Mouse (Mus musculus) hindbrain, embryonic 13.5 days (tissue): Measurements from ENCODE around the gene Jmjd1c. TPM values are rescaled to one million over a fixed set of nuclear protein-coding genes. Genes with fewer than 3 reads are reported as not detected.
A peak's percentile ranks its signal among the peaks of the same experiment; 100 is the strongest.

Experiments used
- ATAC-seq: fragments of 200-750 bp; cut with Nextera tagmentation; 2 replicates; pipeline ENCODE4 v1.8.0; 2017; ENCODE audit warnings: moderate TSS enrichment; ENCODE audit not compliant: low FRiP score
- H3K27ac ChIP-seq: fragments of 300-500 bp; sonication (generic); 2 replicates; pipeline ENCODE4 v1.5.1; 2015; ENCODE audit warnings: inconsistent platforms, mild to moderate bottlenecking, moderate library complexity
- H3K27me3 ChIP-seq: fragments of 300-500 bp; sonication (generic); 2 replicates; pipeline ENCODE4 v1.6.1; 2015; ENCODE audit warnings: mild to moderate bottlenecking, inconsistent platforms
- H3K36me3 ChIP-seq: fragments of 300-500 bp; sonication (generic); 2 replicates; pipeline ENCODE4 v1.6.1; 2015; ENCODE audit warnings: mild to moderate bottlenecking, inconsistent platforms
- H3K4me1 ChIP-seq: fragments of 300-500 bp; sonication (generic); replicated peaks from 2 replicates; pipeline ENCODE4 v1.6.1; 2015; ENCODE audit warnings: inconsistent platforms
- H3K4me2 ChIP-seq: fragments of 300-500 bp; sonication (generic); 2 replicates; pipeline ENCODE4 v1.6.1; 2015; ENCODE audit warnings: inconsistent platforms, mild to moderate bottlenecking, moderate library complexity
- H3K4me3 ChIP-seq: fragments of 300-500 bp; sonication (generic); 2 replicates; pipeline ENCODE4 v1.5.1; 2015; ENCODE audit warnings: mild to moderate bottlenecking, inconsistent platforms
- H3K9ac ChIP-seq: fragments of 300-500 bp; sonication (generic); 2 replicates; pipeline ENCODE4 v1.6.1; 2015; ENCODE audit warnings: mild to moderate bottlenecking, inconsistent platforms
- H3K9me3 ChIP-seq: fragments of 300-500 bp; sonication (generic); 2 replicates; pipeline ENCODE4 v1.6.1; 2016; ENCODE audit warnings: inconsistent platforms
- WGBS: fragments of 180-500 bp; shearing (Covaris S2); methylation state at CpG from one replicate; pipeline ENCODE4 v1.1.7; 2015; 5-methylcytosine and 5-hydroxymethylcytosine counted together
- polyA plus RNA-seq: library from polyadenylated mRNA; unstranded; fragments of >200 nt; fragmentation: Nextera tagmentation; extraction: Ambion mirVana; gene quantifications from 2 replicates; pipeline ENCODE4 v1.2.1, GENCODE M21; 2015

Jmjd1c gene
- polyA plus RNA-seq = 47.7 and 50.3 TPM in 2 replicates

DNA sequence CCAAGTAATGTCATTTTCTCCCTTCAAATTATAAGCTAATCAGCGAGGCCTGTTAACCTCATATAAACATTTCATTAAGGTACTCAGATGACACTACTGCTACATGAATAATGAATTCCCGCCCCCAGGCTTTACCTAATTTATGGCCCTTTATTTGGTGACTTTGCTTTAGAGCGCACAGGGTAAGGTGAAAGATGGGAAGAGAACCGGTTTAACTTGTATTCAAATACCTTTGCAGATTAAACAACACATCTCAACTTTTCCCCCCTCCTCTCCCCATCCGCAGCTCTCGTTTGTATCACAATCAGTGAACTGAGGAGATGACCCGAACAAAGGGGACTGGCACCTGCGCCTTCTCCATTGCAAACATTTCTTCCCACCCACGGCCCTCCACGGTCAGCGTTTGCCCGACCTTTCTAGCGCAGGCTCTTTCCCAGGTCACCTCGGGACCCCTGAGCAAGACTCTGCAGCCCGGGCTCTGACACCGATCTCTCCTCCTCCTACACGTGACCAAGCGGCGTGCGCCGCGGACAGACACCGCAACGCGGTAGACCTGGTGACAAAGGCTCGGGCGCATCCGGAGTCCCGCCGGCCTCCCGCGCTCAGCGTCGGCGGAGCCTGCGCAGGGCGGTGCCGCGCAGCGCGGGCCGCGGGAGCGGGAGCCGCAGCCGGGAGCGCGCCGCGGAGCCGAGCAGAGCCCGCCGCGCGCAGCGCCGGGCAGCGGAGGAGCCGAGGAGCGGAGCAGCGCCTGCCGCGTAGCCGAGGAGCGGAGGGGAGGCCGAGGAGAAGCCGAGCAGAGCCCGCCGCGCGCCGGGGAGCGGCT lies at the start of gene Jmjd1c:
Gene Jmjd1c (plus strand): TSS at position 328 of the 823 bp plus-strand sequence.
- Histone ChIP-seq H3K9me3 (no peaks in the 10 kb centered on the region), H3K4me2 (peak within 1 kb of the TSS; percentile 91), H3K4me1 (peaks cover 52% of the 10 kb centered on the region), H3K27ac (peak within 1 kb of the TSS; percentile 100), H3K9ac (peak within 1 kb of the TSS; percentile 99), H3K4me3 (peak within 1 kb of the TSS; percentile 93), H3K27me3 (no peaks in the 10 kb centered on the region), H3K36me3 (no peaks in the 10 kb centered on the region; the same call in 1 of the 2 replicates)
- ATAC-seq = peak; percentile 93
- WGBS = under 1% methylated on average over 70 of the region's 73 CpGs

DNA sequence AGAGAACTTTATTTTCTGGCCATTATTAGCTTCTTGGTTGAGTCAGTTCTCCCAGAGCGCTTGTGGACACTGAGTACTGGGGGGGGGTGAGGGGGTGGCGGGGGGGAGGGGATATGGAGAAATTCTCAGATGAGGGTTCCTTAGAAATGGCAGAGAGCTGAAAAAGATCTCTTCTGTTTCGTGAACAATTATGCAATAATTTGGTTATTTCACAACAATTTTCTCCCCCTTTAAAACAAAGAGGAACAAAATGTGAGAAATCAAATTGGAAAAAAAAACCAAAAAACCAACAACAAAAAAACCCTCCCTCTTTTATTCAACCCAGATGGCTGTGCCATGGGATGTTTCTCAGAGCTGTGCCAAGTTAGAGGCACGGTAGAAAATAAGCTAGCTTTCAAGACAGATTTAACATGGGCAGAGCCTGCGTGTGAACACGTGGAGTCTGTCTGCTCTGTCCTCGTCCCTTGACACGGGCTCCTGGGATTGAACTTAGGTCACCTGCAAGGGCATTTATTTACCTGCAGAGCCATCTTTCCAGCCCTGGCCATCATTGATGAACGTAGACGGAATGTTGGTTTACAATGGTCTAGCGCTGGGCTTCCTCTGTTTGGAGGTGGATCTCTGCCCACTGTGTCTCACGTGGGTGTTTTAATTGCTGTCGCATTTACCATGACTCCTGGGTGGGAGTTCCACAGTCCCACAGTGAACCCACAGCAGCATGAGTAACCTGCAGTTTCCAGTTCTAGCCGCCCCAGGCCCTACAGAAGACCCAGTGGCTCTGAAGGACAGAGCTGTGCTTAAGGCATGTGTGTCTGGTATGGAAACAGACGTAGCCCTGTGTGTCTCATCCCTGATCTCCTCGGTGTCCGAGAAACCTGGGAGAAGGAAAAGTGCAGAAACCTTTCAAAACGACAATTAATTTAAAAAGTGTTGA lies 47.9 kb upstream of the Jmjd1c start:
- Histone ChIP-seq H3K4me3 (no peak overlapping the region), H3K9me3 (no peaks in the 10 kb centered on the region), H3K4me2 (no peak overlapping the region), H3K27me3 (no peaks in the 10 kb centered on the region), H3K36me3 (no peaks in the 10 kb centered on the region), H3K4me1 (peaks cover 55% of the 10 kb centered on the region), H3K9ac (no peak overlapping the region; the same call in 1 of the 2 replicates), H3K27ac (peak overlapping the region; percentile 32; the same call in 1 of the 2 replicates)
- no peak for ATAC-seq
- 82% methylated on average over 18 of the region's 18 CpGs for WGBS

DNA sequence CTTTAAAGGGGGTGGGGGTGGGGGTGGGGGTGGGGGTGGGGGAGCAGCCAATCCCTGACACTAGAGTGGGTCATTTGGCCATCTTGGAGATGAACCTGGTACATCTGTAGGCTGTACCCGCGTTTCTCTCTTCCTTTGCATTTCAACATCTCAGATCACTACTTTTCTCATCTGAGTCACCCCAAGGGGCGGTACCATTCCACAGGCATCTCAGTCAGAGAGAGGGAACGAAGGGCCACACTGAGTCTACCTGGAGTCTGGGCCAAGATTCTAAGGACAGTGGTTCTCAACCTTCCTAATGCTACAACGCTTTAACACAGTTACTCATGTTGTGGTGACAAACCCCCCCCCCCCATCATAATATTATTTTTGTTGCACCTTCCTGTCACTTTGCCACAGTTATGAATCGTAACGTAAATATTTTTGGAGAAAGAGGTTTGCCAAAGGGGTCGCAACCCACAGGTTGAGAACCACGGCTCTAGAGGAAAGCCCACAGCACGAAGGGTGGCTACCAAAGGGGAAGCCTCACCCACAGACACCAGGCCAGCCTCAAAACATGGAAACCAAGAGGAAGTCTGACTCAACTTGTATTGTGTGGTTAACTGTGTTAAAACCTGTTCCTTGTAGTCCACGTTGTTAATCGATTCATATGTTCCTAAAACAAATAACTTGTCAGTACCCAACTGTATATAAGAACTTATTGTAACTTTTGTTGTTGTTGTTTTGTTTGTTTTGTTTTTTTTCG lies 46.9 kb upstream of the Jmjd1c start:
- H3K4me1 ChIP-seq = peaks cover 53% of the 10 kb centered on the region

DNA sequence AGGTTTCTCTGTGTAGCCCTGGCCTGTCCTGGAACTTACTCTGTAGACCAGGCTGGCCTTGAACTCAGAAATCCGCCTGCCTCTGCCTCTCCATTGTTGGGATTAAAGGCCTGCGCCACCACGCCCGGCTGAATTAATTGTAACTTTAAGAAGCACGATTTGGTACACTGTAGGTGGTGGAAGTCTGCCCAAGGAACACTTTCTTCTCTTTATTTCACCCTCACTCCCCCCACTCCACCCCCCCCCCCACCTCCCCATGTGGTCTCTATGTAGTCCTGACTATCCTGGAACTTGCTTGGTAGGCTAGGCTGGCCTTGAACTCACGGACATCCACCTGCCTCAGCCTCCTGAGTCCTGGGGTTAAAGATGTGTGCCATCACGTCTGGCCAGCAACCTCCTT lies 46.3 kb upstream of the Jmjd1c start:
- no peak overlapping the region for H3K9ac ChIP-seq
- no peak overlapping the region for H3K4me3 ChIP-seq
- peaks cover 49% of the 10 kb centered on the region for H3K4me1 ChIP-seq
- H3K4me2 ChIP-seq = no peak overlapping the region
- no peaks in the 10 kb centered on the region for H3K36me3 ChIP-seq
- H3K27me3 ChIP-seq = no peaks in the 10 kb centered on the region
- no peak for ATAC-seq
- H3K27ac ChIP-seq = no peak overlapping the region
- no peaks in the 10 kb centered on the region for H3K9me3 ChIP-seq
- 90% methylated on average over 7 of the region's 7 CpGs for WGBS

More for the DNA sequence above, 46.9 kb upstream of the Jmjd1c start:
- no peaks in the 10 kb centered on the region for H3K9me3 ChIP-seq
- H3K36me3 ChIP-seq = no peaks in the 10 kb centered on the region
- no peak overlapping the region for H3K9ac ChIP-seq
- H3K4me3 ChIP-seq = no peak overlapping the region
- H3K4me2 ChIP-seq = no peak overlapping the region
- no peak overlapping the region for H3K27ac ChIP-seq
- H3K27me3 ChIP-seq = no peaks in the 10 kb centered on the region
- no peak for ATAC-seq
- 93% methylated on average over 13 of the region's 13 CpGs for WGBS

DNA sequence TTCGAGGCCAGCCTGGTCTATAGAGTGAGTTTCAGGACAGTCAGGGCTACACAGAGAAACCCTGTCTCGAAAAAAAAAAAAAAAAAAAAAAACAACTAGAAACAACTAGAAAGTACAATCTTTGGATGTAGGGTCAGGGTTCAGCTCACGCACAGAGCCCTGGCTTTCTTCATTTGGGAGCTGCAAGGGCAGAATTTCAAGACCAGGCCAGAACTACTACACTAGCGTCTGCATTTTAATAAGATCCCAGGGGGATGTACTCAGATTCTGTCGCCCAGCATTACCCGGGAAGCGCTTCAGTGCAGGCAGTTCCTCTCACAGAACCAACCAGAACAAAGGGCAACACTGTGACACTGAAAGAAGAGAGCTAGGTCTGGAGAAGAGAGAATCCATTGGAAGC lies 45.2 kb upstream of the Jmjd1c start:
- H3K9ac ChIP-seq = no peak overlapping the region
- H3K4me2 ChIP-seq = no peak overlapping the region
- 0 out of 2 replicates have a peak overlapping the region, but pooled peaks have one; percentile 30 for H3K27ac ChIP-seq
- H3K4me1 ChIP-seq = peaks cover 39% of the 10 kb centered on the region
- no peaks in the 10 kb centered on the region for H3K9me3 ChIP-seq
- no peaks in the 10 kb centered on the region for H3K36me3 ChIP-seq
- ATAC-seq = no peak
- H3K4me3 ChIP-seq = no peak overlapping the region
- H3K27me3 ChIP-seq = no peaks in the 10 kb centered on the region
- 51% methylated on average over 6 of the region's 7 CpGs for WGBS

DNA sequence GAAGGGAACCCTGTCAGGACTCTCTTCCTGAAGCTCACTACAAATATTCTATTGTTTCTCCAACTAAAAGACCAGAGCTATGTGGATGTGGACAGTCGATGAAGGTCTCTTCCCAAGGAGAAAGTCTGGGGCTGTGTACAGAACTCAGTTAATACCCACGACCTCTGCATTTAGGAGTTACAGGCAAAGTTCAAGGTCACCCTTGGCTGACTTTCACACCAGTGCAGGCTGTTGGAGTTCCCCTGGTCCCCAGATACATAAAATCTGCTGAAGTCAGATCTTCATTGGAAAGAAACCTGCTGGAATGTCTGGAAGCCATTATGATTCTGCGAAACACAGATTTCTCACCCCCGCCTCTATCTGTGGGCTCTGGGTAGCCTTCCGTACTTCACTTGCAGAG lies 44.5 kb upstream of the Jmjd1c start:
- Histone ChIP-seq H3K9ac (no peak overlapping the region), H3K27me3 (no peaks in the 10 kb centered on the region), H3K4me2 (no peak overlapping the region), H3K9me3 (no peaks in the 10 kb centered on the region), H3K36me3 (no peaks in the 10 kb centered on the region), H3K4me1 (peaks cover 43% of the 10 kb centered on the region), H3K4me3 (no peak overlapping the region), H3K27ac (0 out of 2 replicates have a peak overlapping the region, but pooled peaks have one; percentile 30)
- ATAC-seq = no peak
- 77% methylated on average over 5 of the region's 5 CpGs for WGBS

DNA sequence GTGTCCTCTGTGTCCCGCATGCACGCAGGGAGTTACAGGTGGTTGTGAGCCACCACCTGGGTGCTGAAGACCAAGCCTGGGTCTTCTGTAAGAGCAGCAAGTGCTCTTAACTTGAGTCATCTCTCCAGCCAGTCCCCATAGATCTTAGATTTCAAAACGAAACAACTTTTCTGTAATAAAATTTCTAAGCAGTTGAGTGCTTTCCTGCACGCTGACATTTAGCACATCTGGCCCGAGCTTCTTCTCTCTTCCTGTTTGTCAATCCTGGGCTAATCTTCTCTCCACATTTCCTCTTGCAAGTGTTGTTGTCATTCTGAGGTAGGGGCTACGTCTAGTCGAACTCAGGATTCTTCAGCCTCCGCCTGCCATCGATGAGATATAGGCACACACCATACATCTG lies 43.5 kb upstream of the Jmjd1c start:
- Histone ChIP-seq H3K27ac (peak overlapping the region; percentile 48; the same call in 1 of the 2 replicates), H3K4me2 (no peak overlapping the region), H3K4me1 (peaks cover 42% of the 10 kb centered on the region), H3K36me3 (no peaks in the 10 kb centered on the region), H3K9me3 (no peaks in the 10 kb centered on the region), H3K4me3 (no peak overlapping the region), H3K27me3 (no peaks in the 10 kb centered on the region), H3K9ac (no peak overlapping the region)
- no peak for ATAC-seq
- WGBS = 86% methylated on average over 9 of the region's 9 CpGs

DNA sequence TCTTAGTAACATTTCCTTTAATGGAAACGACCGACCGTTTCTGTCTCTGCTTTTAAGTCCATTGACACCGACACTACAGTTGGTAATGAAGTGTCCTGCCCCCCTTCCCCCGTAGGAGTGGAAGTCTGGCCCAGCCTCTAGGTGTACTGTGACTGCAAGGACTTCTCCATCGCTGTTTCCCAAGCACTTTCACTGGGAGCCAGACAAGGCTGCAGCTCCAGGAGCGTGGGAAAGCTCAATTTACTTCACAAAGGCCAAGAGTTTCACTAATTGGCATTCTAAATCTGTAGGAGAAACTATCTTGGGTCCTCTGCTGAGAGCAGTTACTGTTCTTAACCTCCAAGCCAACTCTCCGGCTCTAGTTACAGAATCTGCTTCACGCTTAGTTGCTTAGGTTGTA lies 42.5 kb upstream of the Jmjd1c start:
- H3K4me2 ChIP-seq = no peak overlapping the region
- H3K36me3 ChIP-seq = no peaks in the 10 kb centered on the region
- no peak overlapping the region for H3K4me3 ChIP-seq
- peak overlapping the region; percentile 26 for H3K27ac ChIP-seq
- peak; percentile 74; the same call in 1 of the 2 replicates for ATAC-seq
- H3K9me3 ChIP-seq = no peaks in the 10 kb centered on the region
- H3K4me1 ChIP-seq = peaks cover 38% of the 10 kb centered on the region
- 21% methylated on average over 9 of the region's 9 CpGs for WGBS
- no peak overlapping the region for H3K9ac ChIP-seq
- no peaks in the 10 kb centered on the region for H3K27me3 ChIP-seq

DNA sequence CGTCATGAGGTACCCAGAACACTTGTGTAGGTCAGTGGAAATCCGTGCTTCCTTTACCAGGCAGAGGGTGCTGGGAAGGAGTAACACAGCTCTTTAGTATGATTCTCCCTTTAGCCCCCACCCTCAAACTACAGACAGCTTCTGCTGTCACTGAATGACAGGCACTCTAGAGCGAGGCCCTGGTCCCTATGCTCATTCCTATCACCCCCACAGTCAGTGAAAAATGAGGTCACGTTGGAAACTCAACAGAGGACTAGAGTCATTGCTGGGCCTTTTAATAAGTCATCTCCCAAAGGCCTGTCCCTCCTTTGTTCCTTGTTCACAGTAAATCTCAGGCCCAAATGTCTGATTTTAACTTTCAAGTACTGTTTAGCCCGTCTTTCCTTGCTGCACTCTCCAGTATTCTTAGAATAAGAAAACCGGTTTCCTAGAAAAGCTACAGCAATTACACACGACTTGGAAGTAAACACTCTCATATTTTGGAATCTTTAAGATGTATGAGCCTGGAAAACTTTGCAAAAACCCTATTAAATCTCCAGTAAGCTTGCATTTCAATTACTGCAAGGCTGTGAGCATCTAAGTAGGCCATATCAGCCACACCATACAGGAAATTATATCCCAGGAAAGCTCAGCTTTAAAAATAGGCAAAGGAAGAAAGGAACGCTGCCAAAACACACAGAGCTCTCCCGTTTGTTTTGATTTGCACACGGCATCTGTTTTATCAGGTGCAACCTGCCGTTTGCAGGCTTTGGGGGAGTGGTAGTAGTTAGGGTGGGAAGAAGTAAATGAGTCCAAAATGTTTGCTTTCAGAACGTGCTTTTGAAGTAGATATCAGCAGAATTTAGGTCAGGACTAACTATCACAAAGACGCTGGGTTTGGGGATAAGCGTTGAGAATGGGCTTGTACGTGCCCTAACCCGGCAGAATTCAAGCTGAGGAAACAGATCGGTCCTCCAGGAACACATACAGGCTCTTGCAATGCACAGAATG lies 39.8 kb upstream of the Jmjd1c start:
- Histone ChIP-seq H3K9me3 (no peaks in the 10 kb centered on the region), H3K4me3 (no peak overlapping the region), H3K27me3 (no peaks in the 10 kb centered on the region), H3K9ac (no peak overlapping the region), H3K36me3 (no peaks in the 10 kb centered on the region), H3K4me2 (no peak overlapping the region), H3K4me1 (peaks cover 39% of the 10 kb centered on the region), H3K27ac (peak overlapping the region; percentile 60)
- no peak for ATAC-seq
- WGBS = 63% methylated on average over 17 of the region's 17 CpGs

DNA sequence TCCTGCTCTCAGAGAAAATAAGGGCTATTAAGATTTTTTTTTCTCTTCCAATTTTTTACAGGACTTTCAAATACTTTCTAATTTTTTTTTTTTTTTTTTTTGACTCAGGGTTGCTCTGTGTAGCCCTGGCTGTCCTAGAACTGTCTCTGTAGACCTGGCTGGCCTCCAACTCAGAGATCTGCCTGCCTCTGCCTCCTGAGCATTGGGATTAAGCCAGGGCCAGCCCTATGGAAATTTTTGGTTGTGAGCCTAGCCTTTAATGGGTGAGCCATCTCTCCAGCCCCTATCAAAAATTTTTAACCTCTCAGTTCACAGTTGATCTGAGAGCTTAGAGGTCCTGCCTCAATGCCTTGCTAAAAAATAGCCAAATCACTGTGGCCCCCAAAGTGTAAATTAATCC lies 38.7 kb upstream of the Jmjd1c start:
- Histone ChIP-seq H3K9ac (no peak overlapping the region), H3K27me3 (no peaks in the 10 kb centered on the region), H3K9me3 (no peaks in the 10 kb centered on the region), H3K36me3 (no peaks in the 10 kb centered on the region), H3K4me3 (no peak overlapping the region), H3K4me2 (no peak overlapping the region), H3K4me1 (peaks cover 45% of the 10 kb centered on the region), H3K27ac (0 out of 2 replicates have a peak overlapping the region, but pooled peaks have one; percentile 42)
- ATAC-seq = no peak

DNA sequence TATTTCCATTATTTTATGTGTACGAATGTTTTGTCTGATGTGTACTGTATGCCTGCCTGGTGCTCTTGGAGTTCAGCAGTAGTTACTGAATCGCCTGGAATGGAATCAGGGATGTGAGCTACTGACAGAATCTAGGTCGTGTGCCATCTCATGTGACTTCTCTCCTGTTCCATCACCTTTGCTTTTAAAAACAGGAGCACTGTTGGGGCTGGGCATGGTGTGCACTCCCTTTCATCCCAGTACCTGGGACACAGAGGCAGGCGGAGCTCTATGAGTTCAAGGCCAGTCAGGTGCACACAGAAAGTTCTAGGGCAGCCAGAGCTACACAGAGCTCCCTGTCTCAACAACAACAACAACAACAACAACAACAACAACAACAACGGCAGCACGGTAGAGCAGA lies 38.2 kb upstream of the Jmjd1c start:
- no peaks in the 10 kb centered on the region for H3K27me3 ChIP-seq
- H3K9me3 ChIP-seq = no peaks in the 10 kb centered on the region
- 96% methylated on average over 6 of the region's 6 CpGs for WGBS
- H3K4me1 ChIP-seq = peaks cover 44% of the 10 kb centered on the region
- no peak overlapping the region for H3K4me2 ChIP-seq
- H3K4me3 ChIP-seq = no peak overlapping the region
- peak overlapping the region; percentile 42 for H3K27ac ChIP-seq
- no peak for ATAC-seq
- no peak overlapping the region for H3K9ac ChIP-seq
- H3K36me3 ChIP-seq = no peaks in the 10 kb centered on the region
